Mouse (Mus musculus): ENCODE measurements around the gene Olfr610.
"Not testable (repeated sequence)": the region's sequence is repeated elsewhere in the genome, so short reads cannot be mapped to it uniquely, and the experiment has no call there.

Gene Olfr610

GRCm38 (mm10) chr7:103512022-103512421 is at the start of gene Olfr610:
Gene Olfr610, minus strand, starts transcription at chr7:103512122.
- in situ Hi-C loops (cut with MboI; ENCODE audit: low sequenced_read_pairs), result no loop called here

- in situ Hi-C loops (cut with MboI; ENCODE audit: low sequenced_read_pairs), result no loop called here
These were observed 43.9 kb upstream of the Olfr610 start, which contains the start of gene Olfr615 for GRCm38 (mm10) chr7:103555779-103556178. Gene Olfr615, plus strand, starts transcription at chr7:103556079.

GRCm38 (mm10) chr7:103547774-103548173 is 35.9 kb upstream of the Olfr610 start, which contains the start of gene Olfr613:
Gene Olfr613, plus strand, starts transcription at chr7:103548074.
- in situ Hi-C loops (cut with MboI; ENCODE audit: low sequenced_read_pairs), result no loop called here

GRCm38 (mm10) chr7:103542617-103543016 is 30.7 kb upstream of the Olfr610 start, which contains the start of gene Olfr612:
Gene Olfr612, minus strand, starts transcription at chr7:103542717.
- in situ Hi-C loops (cut with MboI; ENCODE audit: low sequenced_read_pairs), result not testable (repeated sequence)

GRCm38 (mm10) chr7:103520746-103521145 is 8.8 kb upstream of the Olfr610 start, which contains the start of gene Olfr611:
Gene Olfr611, minus strand, starts transcription at chr7:103520846.
- in situ Hi-C loops (cut with MboI; ENCODE audit: low sequenced_read_pairs), result not testable (repeated sequence)

GRCm38 (mm10) chr7:103497962-103498361 is 14.0 kb downstream of the Olfr610 start, which contains the start of gene Olfr609:
Gene Olfr609, minus strand, starts transcription at chr7:103498062.
- in situ Hi-C loops (cut with MboI; ENCODE audit: low sequenced_read_pairs), result no loop called here

GRCm38 (mm10) chr7:103477106-103477505 is 34.8 kb downstream of the Olfr610 start:
- in situ Hi-C loops (cut with MboI; ENCODE audit: low sequenced_read_pairs), result not testable (repeated sequence)

GRCm38 (mm10) chr7:103469577-103469976 is 42.3 kb downstream of the Olfr610 start, which contains the start of gene Olfr608:
Gene Olfr608, plus strand, starts transcription at chr7:103469877.
- in situ Hi-C loops (cut with MboI; ENCODE audit: low sequenced_read_pairs), result no loop called here

- in situ Hi-C loops (cut with MboI; ENCODE audit: low sequenced_read_pairs), result no loop called here
These were observed 51.3 kb downstream of the Olfr610 start for GRCm38 (mm10) chr7:103460590-103460989.
